Comparison of ENCODE assay signal across 11 mouse cellular contexts in genomic region chr8:117278234-117278633, GRCm38 (mm10). TPM values are rescaled to one million over a fixed set of nuclear protein-coding genes. Genes with fewer than 3 reads are reported as not detected.
A peak's percentile ranks its signal among the peaks of the same experiment; 100 is the strongest.
DNase-seq lines count a peak whose midpoint lies in the region; ATAC-seq and TF ChIP-seq lines count a peak whose summit lies in the region.
"Had no signal": no experiment of that assay in that cellular context is flagged by ENCODE, and none has a peak within 500 bp of the region (broad histone marks: within the 10 kb centered on the region; RNA-seq: fewer than 3 reads in every experiment).

No protein-coding gene starts in this region.

- ATAC-seq in intestine, embryonic 14.5 days (replicated peaks; ENCODE audit: low FRiP score, low TSS enrichment, low read depth), result no peak
- no peak for ATAC-seq in intestine, postnatal 0 days
- ATAC-seq in forebrain, embryonic 12.5 days (ENCODE audit: low FRiP score), result no peak
- no peak for ATAC-seq in limb, embryonic 15.5 days (ENCODE audit: insufficient number of reproducible peaks, low FRiP score, low TSS enrichment, low read depth)

- H3K27ac ChIP-seq in intestine, embryonic 14.5 days (ENCODE audit: low read depth), result peak overlapping the region; percentile 27; the same call in 1 of the 2 replicates
- H3K27ac ChIP-seq in intestine, postnatal 0 days (ENCODE audit: low read depth, low read length), result no peak overlapping the region; the same call in 1 of the 2 replicates
- peak overlapping the region; percentile 82 for H3K27ac ChIP-seq in forebrain, embryonic 12.5 days
- 0 out of 2 replicates have a peak overlapping the region, but pooled peaks have one; percentile 35 for H3K27ac ChIP-seq in limb, embryonic 15.5 days
- H3K27ac ChIP-seq in heart, embryonic 10.5 days, result no peak overlapping the region
- no peak overlapping the region for H3K27ac ChIP-seq in thymus, adult 2 months (ENCODE audit: control insufficient read depth, insufficient read depth, low read length)
- H3K27ac ChIP-seq: limb, embryonic 13.5 days had no signal

- no peak for DNase-seq in intestine, embryonic 14.5 days (ENCODE audit: low spot score)
- DNase-seq in naive thymus-derived CD4-positive, alpha-beta T cell, adult 2 months (ENCODE audit: low read depth), result peak; percentile 54
- DNase-seq in heart, embryonic 10.5 days (ENCODE audit: low spot score), result no peak
- no peak for DNase-seq in thymus, adult 2 months
- DNase-seq in spleen, adult 12 weeks (ENCODE audit: low spot score), result no peak
- DNase-seq: kidney, adult 18-20 months; thymus, postnatal 4 days had no signal

- H3K4me1 ChIP-seq in intestine, embryonic 14.5 days (replicated peaks; ENCODE audit: control insufficient read depth, insufficient read depth, low read length), result peaks cover 38% of the 10 kb centered on the region
- peaks cover 13% of the 10 kb centered on the region for H3K4me1 ChIP-seq in intestine, postnatal 0 days (replicated peaks; ENCODE audit: control insufficient read depth, insufficient read depth, low read length)
- peaks cover 49% of the 10 kb centered on the region for H3K4me1 ChIP-seq in forebrain, embryonic 12.5 days
- H3K4me1 ChIP-seq in limb, embryonic 15.5 days, result peaks cover 45% of the 10 kb centered on the region
- peaks cover 45% of the 10 kb centered on the region for H3K4me1 ChIP-seq in heart, embryonic 10.5 days
- peaks cover 39% of the 10 kb centered on the region for H3K4me1 ChIP-seq in thymus, adult 2 months (replicated peaks; ENCODE audit: control insufficient read depth, insufficient read depth, low read length)

- TF ChIP-seq POLR2A in thymus, adult 2 months (IDR thresholded peaks at IDR 0.05; ENCODE audit: control insufficient read depth, extremely low read depth, insufficient read depth, low read length, poor library complexity), result no peak

- H3K4me3 ChIP-seq in intestine, embryonic 14.5 days (ENCODE audit: low read depth, low read length), result no peak overlapping the region
- H3K4me3 ChIP-seq in intestine, postnatal 0 days (ENCODE audit: low read depth, low read length), result no peak overlapping the region
- 0 out of 2 replicates have a peak overlapping the region, but pooled peaks have one; percentile 3 for H3K4me3 ChIP-seq in forebrain, embryonic 12.5 days (replicated peaks)
- no peak overlapping the region for H3K4me3 ChIP-seq in limb, embryonic 15.5 days
- H3K4me3 ChIP-seq in heart, embryonic 10.5 days, result no peak overlapping the region
- no peak overlapping the region for H3K4me3 ChIP-seq in thymus, adult 2 months (ENCODE audit: control insufficient read depth, insufficient read depth, low read length)
- H3K4me3 ChIP-seq: limb, embryonic 13.5 days had no signal

- H3K9me3 ChIP-seq in intestine, embryonic 14.5 days (ENCODE audit: control insufficient read depth, low read length), result no peaks in the 10 kb centered on the region
- no peaks in the 10 kb centered on the region for H3K9me3 ChIP-seq in intestine, postnatal 0 days (ENCODE audit: control insufficient read depth)
- H3K9me3 ChIP-seq in forebrain, embryonic 12.5 days, result no peaks in the 10 kb centered on the region
- no peaks in the 10 kb centered on the region for H3K9me3 ChIP-seq in limb, embryonic 15.5 days
- H3K9me3 ChIP-seq in heart, embryonic 10.5 days, result no peaks in the 10 kb centered on the region
- H3K9me3 ChIP-seq: limb, embryonic 13.5 days had no signal

- H3K27me3 ChIP-seq in intestine, embryonic 14.5 days (replicated peaks; ENCODE audit: control insufficient read depth, insufficient read depth, low read length), result no peaks in the 10 kb centered on the region
- H3K27me3 ChIP-seq in intestine, postnatal 0 days (replicated peaks; ENCODE audit: control insufficient read depth, insufficient read depth, low read length), result no peaks in the 10 kb centered on the region
- no peaks in the 10 kb centered on the region for H3K27me3 ChIP-seq in forebrain, embryonic 12.5 days
- no peaks in the 10 kb centered on the region for H3K27me3 ChIP-seq in limb, embryonic 15.5 days
- H3K27me3 ChIP-seq in heart, embryonic 10.5 days (ENCODE audit: insufficient read depth, poor library complexity, severe bottlenecking), result no peaks in the 10 kb centered on the region
- no peaks in the 10 kb centered on the region for H3K27me3 ChIP-seq in thymus, adult 2 months (ENCODE audit: control insufficient read depth, insufficient read depth, low read length)
- H3K27me3 ChIP-seq: limb, embryonic 13.5 days had no signal

- no peak overlapping the region for H3K4me2 ChIP-seq in intestine, embryonic 14.5 days (ENCODE audit: low read length)
- no peak overlapping the region for H3K4me2 ChIP-seq in intestine, postnatal 0 days (replicated peaks; ENCODE audit: low read depth)
- peak overlapping the region; percentile 43 for H3K4me2 ChIP-seq in forebrain, embryonic 12.5 days
- no peak overlapping the region for H3K4me2 ChIP-seq in limb, embryonic 15.5 days
- H3K4me2 ChIP-seq: limb, embryonic 13.5 days had no signal

- no peaks in the 10 kb centered on the region for H3K36me3 ChIP-seq in intestine, embryonic 14.5 days (ENCODE audit: control insufficient read depth, insufficient read depth, low read length)
- H3K36me3 ChIP-seq in intestine, postnatal 0 days (ENCODE audit: control insufficient read depth, insufficient read depth), result peaks cover 6% of the 10 kb centered on the region; the same call in 1 of the 2 replicates
- H3K36me3 ChIP-seq in forebrain, embryonic 12.5 days (replicated peaks), result 0 out of 2 replicates have a peak, but pooled peaks cover 5% of the 10 kb centered on the region
- H3K36me3 ChIP-seq in limb, embryonic 15.5 days, result 0 out of 2 replicates have a peak, but pooled peaks cover 4% of the 10 kb centered on the region
- peaks cover 11% of the 10 kb centered on the region; the same call in 1 of the 2 replicates for H3K36me3 ChIP-seq in heart, embryonic 10.5 days
- no peaks in the 10 kb centered on the region for H3K36me3 ChIP-seq in thymus, adult 2 months (ENCODE audit: control insufficient read depth, insufficient read depth, low read length)

- H3K9ac ChIP-seq in intestine, embryonic 14.5 days (ENCODE audit: low read length), result no peak overlapping the region
- H3K9ac ChIP-seq in intestine, postnatal 0 days (ENCODE audit: low read depth, low read length), result no peak overlapping the region
- H3K9ac ChIP-seq in forebrain, embryonic 12.5 days, result peak overlapping the region; percentile 36; the same call in 1 of the 2 replicates
- H3K9ac ChIP-seq in limb, embryonic 15.5 days, result no peak overlapping the region

- no peak for TF ChIP-seq CTCF in intestine, postnatal 0 days (IDR thresholded peaks at IDR 0.05; ENCODE audit: low read depth)
- TF ChIP-seq CTCF in thymus, adult 2 months (IDR thresholded peaks at IDR 0.05; ENCODE audit: borderline replicate concordance, control insufficient read depth, extremely low read depth, insufficient read depth, low read length, poor library complexity), result no peak

- WGBS in intestine, embryonic 14.5 days, result 91% methylated on average over 10 of the region's 10 CpGs
- 86% methylated on average over 10 of the region's 10 CpGs for WGBS in intestine, postnatal 0 days
- whole genome bisulfite sequencing in forebrain, embryonic 12.5 days, result 79% methylated on average over 10 of the region's 10 CpGs
- 89% methylated on average over 10 of the region's 10 CpGs for WGBS in limb, embryonic 15.5 days
- 84% methylated on average over 10 of the region's 10 CpGs for WGBS in heart, embryonic 10.5 days
- 63% methylated on average over 10 of the region's 10 CpGs for WGBS in thymus, adult 2 months

RNA-seq across cellular contexts. Expression of gene Cmip, which starts 21.4 kb away (rescaled TPM):
- polyA plus RNA-seq in intestine, embryonic 14.5 days (2014; fragmentation: Nextera tagmentation; extraction: Ambion mirVana), result 22.2 and 22.4 TPM in 2 replicates
- 47.1 and 48.9 TPM in 2 replicates for polyA plus RNA-seq in intestine, postnatal 0 days (2015; fragmentation: Nextera tagmentation; extraction: Ambion mirVana)
- polyA plus RNA-seq in forebrain, embryonic 12.5 days (2016; fragmentation: Nextera tagmentation; extraction: Ambion mirVana), result 28.3 and 30.5 TPM in 2 replicates
- polyA plus RNA-seq in limb, embryonic 15.5 days (2015; fragmentation: Nextera tagmentation; extraction: Ambion mirVana), result 18.8 and 20.7 TPM in 2 replicates
- 6.4 and 8.3 TPM in 2 replicates for polyA plus RNA-seq in heart, embryonic 10.5 days (2016; fragmentation: Nextera tagmentation; extraction: Ambion mirVana)
- 103 and 134 TPM in 2 replicates for polyA plus RNA-seq in thymus, adult 2 months (2012; rRNA removed)

Comparison
In these comparisons a context has a peak if more than half of its experiments do, and no peak if none do; other contexts are left out.
1. H3K27ac ChIP-seq: peak in intestine, embryonic 14.5 days (single experiment), forebrain, embryonic 12.5 days (single experiment) and limb, embryonic 15.5 days (single experiment); none in intestine, postnatal 0 days (single experiment), heart, embryonic 10.5 days (single experiment) and thymus, adult 2 months (single experiment).